Mouse (Mus musculus) embryonic facial prominence, embryonic 10.5 days (tissue): ENCODE measurements around the gene Phf24. TPM values are rescaled to one million over a fixed set of nuclear protein-coding genes. Genes with fewer than 3 reads are reported as not detected.

Experiments
- DNase-seq: peaks from one replicate; pipeline ENCODE4 v3.0.0-alpha.2; 2017; ENCODE audit warnings: low spot score
- H3K27ac ChIP-seq: fragments of 300-500 bp; sonication (generic); replicated peaks from 2 replicates; pipeline ENCODE4 v1.5.1; 2016; ENCODE audit warnings: mild to moderate bottlenecking
- H3K27me3 ChIP-seq: fragments of 300-500 bp; sonication (generic); replicated peaks from 2 replicates; pipeline ENCODE4 v1.6.1; 2016; ENCODE audit warnings: low read depth, mild to moderate bottlenecking; ENCODE audit not compliant: poor library complexity, severe bottlenecking
- H3K36me3 ChIP-seq: fragments of 300-500 bp; sonication (generic); replicated peaks from 2 replicates; pipeline ENCODE4 v1.6.1; 2016; ENCODE audit warnings: mild to moderate bottlenecking, moderate library complexity
- H3K4me1 ChIP-seq: fragments of 300-500 bp; sonication (generic); 2 replicates; pipeline ENCODE4 v1.6.1; 2016
- H3K4me3 ChIP-seq: fragments of 300-500 bp; sonication (generic); 2 replicates; pipeline ENCODE4 v1.5.1; 2016; ENCODE audit warnings: mild to moderate bottlenecking, moderate library complexity
- H3K9me3 ChIP-seq: fragments of 300-500 bp; sonication (generic); 2 replicates; pipeline ENCODE4 v1.6.1; 2016; ENCODE audit warnings: mild to moderate bottlenecking
- WGBS: fragments of 180-500 bp; shearing (Covaris S2); methylation state at CpG from one replicate; pipeline ENCODE4 v1.1.7; 2016; 5-methylcytosine and 5-hydroxymethylcytosine counted together
- polyA plus RNA-seq: library from polyadenylated mRNA; unstranded; fragments of >200 nt; fragmentation: Nextera tagmentation; extraction: Ambion mirVana; gene quantifications from 2 replicates; pipeline ENCODE4 v1.2.1, GENCODE M21; 2016

Gene Phf24
- polyA plus RNA-seq, 1 experiment from 2014 or later, result 0.44 TPM

DNA sequence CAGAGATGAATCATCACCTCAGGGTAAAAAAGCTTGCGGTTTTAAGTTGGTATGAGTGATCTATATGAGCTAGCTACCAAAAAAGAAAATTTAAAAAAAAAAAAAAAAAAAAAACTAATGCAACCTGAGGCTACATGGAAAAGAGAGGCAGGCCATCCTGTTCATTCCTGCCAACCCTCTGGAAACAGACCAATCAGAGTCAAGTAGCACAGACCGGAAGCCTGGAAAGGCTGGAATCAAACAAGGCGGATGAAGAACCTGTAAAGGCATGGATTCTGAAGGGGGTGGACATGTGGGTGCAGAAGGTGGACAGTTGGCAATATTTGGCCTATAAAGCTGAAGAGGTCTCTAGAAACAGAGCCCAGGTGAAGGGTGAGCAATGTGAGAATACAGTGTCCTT is 29.0 kb downstream of the Phf24 start:
- Histone ChIP-seq H3K27ac (no peak overlapping the region), H3K4me3 (no peak overlapping the region), H3K36me3 (no peaks in the 10 kb centered on the region), H3K27me3 (peaks cover 30% of the 10 kb centered on the region), H3K4me1 (peaks cover 30% of the 10 kb centered on the region), H3K9me3 (no peaks in the 10 kb centered on the region)
- 88% methylated on average over 3 of the region's 3 CpGs for WGBS
- no peak for DNase-seq

DNA sequence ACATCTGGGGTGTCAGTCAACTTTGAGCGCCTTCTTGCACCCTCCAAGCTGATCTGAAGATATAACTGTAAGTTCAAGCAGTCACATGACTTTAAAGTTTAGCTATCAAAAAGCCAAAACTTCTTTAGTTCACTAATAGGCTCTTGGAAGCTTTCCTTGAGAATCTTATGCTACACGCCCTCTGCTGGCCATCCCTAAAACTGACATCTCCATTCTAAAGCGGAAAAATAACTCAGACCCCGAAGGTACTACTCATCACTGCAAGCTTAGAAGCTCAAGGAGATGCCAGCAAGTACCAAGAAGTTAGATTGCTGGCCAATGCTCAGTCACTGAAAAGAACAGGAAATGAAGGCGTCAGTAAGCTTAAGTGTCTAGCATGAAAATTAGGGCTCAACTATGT is 29.5 kb downstream of the Phf24 start:
- Histone ChIP-seq H3K27me3 (peaks cover 30% of the 10 kb centered on the region), H3K9me3 (no peaks in the 10 kb centered on the region), H3K4me1 (peaks cover 35% of the 10 kb centered on the region), H3K4me3 (no peak overlapping the region), H3K36me3 (no peaks in the 10 kb centered on the region), H3K27ac (no peak overlapping the region)
- WGBS, result 11% methylated on average over 5 of the region's 5 CpGs
- peak; percentile 64 for DNase-seq

DNA sequence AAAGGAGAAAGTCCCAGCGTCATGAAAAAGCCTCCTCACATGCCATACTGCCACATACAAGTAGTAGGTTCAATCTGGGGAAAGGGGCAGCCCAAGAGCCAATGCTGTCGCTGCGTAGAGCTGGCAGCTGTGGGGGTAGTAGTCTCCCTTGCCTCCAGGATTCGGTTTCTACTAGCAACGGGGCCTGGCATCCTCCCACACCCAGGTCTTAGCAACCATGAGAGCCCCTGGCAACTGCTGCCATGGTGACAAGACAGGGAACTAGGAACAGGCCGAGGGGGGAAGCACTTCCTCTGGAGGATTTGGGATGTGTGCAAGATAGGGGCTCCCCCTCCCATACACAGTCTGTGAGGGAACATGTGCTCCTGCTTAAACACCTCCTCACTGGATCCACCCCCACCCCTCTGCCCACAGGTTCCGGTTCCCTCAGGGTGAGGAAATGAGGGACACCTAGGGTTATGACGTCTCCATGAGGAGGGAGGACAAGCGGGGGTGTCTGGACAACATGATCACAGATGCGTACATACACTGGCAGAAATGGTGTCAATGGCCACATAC is 30.4 kb downstream of the Phf24 start:
- H3K9me3 ChIP-seq, result no peaks in the 10 kb centered on the region
- peak; percentile 42 for DNase-seq
- H3K27ac ChIP-seq, result no peak overlapping the region
- peaks cover 44% of the 10 kb centered on the region for H3K4me1 ChIP-seq
- 46% methylated on average over 10 of the region's 10 CpGs for WGBS
- no peaks in the 10 kb centered on the region for H3K36me3 ChIP-seq
- no peak overlapping the region for H3K4me3 ChIP-seq
- peaks cover 36% of the 10 kb centered on the region for H3K27me3 ChIP-seq

DNA sequence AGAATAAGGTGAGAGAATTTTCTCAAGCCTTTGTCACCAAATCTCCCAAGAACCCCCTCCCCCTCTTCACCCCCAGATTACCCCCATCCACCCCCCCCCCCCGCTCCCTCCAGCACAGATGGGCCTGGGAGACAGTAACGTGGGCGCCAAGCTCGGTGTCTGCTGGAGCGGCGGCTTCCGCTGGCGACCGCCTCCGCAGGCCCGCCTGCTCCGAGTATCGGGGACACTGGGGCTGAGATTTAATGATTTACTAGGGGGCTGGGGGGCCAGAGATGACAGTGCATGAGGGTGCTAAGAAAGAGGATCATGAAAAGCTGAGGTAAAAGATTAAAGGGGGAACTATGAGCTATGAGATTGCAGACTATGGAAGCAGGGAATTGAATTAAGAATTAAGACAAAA is 32.1 kb downstream of the Phf24 start:
- 53% methylated on average over 13 of the region's 13 CpGs for WGBS
- H3K27ac ChIP-seq, result 0 out of 2 replicates have a peak overlapping the region, but pooled peaks have one; percentile 2
- H3K4me1 ChIP-seq, result peaks cover 61% of the 10 kb centered on the region
- H3K9me3 ChIP-seq, result no peaks in the 10 kb centered on the region
- H3K36me3 ChIP-seq, result peaks cover 6% of the 10 kb centered on the region; the same call in 1 of the 2 replicates
- peak overlapping the region; percentile 82; the same call in 1 of the 2 replicates for H3K4me3 ChIP-seq
- peaks cover 36% of the 10 kb centered on the region for H3K27me3 ChIP-seq
- DNase-seq, result no peak

DNA sequence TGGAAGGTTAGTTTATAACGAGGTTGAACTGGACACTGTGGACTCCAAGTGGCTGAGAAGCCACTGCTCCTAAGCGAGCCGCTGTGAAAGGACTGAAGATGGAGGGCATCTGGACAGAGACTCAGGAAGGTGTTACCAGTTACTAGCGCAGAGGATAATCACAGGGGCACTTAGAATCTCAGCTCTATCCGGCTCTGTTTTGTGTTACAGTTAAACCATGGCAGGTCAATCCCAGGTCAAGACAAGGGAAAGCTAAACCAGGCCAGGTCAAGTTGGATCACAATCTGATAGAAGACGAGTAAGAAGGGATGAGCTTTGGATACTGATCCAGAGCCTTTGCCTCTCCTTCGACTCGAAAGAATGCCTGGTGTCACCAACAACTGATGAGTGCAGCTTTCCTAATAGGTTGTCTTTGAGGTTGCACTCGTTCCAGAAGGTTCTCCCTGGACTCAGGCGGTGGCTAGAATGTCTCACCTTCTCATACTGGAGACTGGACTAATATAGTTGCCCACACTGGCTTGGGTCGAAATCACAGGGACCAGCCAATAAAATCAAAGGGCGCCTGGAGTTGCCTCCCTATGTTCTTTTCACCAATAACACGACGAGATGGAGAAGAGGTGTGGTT is 32.7 kb downstream of the Phf24 start:
- peaks cover 10% of the 10 kb centered on the region; the same call in 1 of the 2 replicates for H3K36me3 ChIP-seq
- H3K9me3 ChIP-seq, result no peaks in the 10 kb centered on the region
- peaks cover 36% of the 10 kb centered on the region for H3K27me3 ChIP-seq
- no peak for DNase-seq
- peaks cover 67% of the 10 kb centered on the region for H3K4me1 ChIP-seq
- H3K4me3 ChIP-seq, result peak overlapping the region; percentile 82
- peak overlapping the region; percentile 51; the same call in 1 of the 2 replicates for H3K27ac ChIP-seq
- WGBS, result 14% methylated on average over 14 of the region's 14 CpGs

DNA sequence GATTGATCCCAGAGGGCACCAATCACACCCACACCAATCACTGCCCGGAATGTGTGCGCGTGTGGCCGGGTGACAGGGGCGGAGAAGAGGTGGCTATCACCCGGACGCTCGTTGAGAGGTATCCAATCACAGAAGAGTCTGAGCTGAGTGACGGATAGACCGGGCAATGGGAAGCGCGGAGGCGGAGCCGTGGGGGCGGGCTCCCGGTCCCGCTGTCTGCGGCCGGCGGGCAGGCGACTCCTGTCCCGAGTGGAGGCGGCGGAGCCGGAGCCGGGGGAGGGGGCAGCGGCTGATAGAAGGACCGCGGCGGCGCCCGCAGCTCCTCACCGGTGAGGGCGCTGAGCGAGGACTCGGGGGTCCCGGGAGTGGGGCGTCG is 33.2 kb downstream of the Phf24 start, which contains the start of gene Dnajb5:
Dnajb5 (plus strand) TSS at position 139 of the 376 bp plus-strand sequence.
- Histone ChIP-seq H3K4me1 (peaks cover 71% of the 10 kb centered on the region), H3K27ac (peak within 1 kb of the TSS; percentile 96), H3K27me3 (peaks cover 36% of the 10 kb centered on the region), H3K36me3 (peaks cover 10% of the 10 kb centered on the region; the same call in 1 of the 2 replicates), H3K4me3 (peak within 1 kb of the TSS; percentile 82), H3K9me3 (no peaks in the 10 kb centered on the region)
- WGBS, result under 1% methylated on average over 39 of the region's 39 CpGs
- peak; percentile 97 for DNase-seq

DNA sequence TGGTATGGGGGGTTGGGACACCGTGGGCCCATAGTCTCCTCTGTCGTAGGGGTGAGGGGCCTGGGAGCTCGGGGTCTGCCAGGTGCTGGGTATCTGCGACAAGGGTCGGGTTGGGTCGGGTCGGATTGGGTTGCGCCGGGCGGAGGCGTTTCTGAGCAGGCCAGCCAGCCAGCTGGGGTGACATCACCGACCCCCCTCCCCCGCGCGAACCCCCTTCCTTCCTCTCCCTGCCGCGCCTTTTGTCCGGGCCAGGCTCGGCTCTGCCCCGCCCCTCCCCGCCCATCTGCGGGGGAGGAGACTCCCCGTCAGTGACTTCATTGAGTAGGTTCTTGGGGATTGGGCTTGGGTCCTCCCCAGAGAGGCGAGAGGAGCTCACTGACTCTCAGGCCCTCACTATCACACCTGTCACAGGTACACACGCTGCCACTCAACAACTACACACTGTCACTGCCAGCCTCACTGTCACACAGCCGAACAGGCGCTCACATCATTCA is 33.7 kb downstream of the Phf24 start:
- Histone ChIP-seq H3K27ac (peak overlapping the region; percentile 96), H3K4me3 (peak overlapping the region; percentile 82), H3K4me1 (peaks cover 71% of the 10 kb centered on the region), H3K9me3 (no peaks in the 10 kb centered on the region), H3K27me3 (peaks cover 36% of the 10 kb centered on the region), H3K36me3 (peaks cover 11% of the 10 kb centered on the region; the same call in 1 of the 2 replicates)
- peak; percentile 93 for DNase-seq
- under 1% methylated on average over 18 of the region's 27 CpGs for WGBS

DNA sequence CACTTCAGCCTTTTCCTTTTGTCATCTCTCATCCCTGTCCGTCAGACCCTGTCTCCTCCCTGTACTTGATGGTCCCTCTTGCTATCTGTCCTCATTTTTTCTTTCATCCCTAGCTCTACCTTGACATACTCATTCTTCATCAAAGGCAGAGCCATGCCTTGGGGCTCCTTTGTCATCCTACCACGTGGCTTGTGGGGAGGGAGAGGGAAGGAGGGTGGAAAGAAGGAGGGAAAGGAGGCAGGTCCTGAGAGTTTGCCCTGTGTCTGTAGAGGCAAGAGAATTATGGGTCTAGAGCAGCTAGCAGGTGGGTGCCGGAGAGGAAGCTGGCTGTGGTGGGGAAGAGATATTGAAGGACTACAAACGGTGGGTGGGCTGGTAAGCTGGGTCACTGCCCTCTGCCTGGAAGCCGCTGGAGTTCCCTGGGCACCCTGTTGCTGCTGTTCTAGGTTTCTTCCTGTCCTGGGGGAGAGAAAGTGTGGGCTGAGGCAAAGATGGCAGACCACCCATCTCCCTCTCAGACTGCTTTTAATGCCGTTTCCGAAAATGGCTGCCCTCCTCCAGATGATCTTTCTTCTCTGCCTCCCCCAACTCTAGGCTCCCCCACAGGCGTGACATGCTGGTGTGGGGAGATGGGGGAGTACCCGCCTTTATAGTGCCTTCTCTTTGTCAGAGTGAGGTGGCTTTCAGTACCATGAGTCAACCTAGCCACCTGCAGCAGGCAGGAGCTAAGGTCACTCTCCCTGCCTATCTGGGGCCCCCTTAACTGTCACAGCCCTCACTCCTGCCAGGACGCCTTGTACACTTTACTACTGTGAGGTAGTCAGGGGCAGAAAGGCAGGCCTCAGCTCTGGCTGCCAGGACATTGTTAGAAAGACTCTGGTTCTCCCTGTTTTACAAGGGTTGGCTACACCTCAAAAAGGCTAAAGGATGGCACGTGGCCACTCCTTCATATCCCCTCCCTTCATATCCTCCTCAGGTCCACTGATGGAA is 35.0 kb downstream of the Phf24 start:
- Histone ChIP-seq H3K27me3 (peaks cover 31% of the 10 kb centered on the region), H3K27ac (no peak overlapping the region), H3K9me3 (no peaks in the 10 kb centered on the region), H3K36me3 (peaks cover 22% of the 10 kb centered on the region), H3K4me1 (peaks cover 66% of the 10 kb centered on the region), H3K4me3 (peak overlapping the region; percentile 82)
- no peak for DNase-seq
- WGBS, result 65% methylated on average over 11 of the region's 11 CpGs

DNA sequence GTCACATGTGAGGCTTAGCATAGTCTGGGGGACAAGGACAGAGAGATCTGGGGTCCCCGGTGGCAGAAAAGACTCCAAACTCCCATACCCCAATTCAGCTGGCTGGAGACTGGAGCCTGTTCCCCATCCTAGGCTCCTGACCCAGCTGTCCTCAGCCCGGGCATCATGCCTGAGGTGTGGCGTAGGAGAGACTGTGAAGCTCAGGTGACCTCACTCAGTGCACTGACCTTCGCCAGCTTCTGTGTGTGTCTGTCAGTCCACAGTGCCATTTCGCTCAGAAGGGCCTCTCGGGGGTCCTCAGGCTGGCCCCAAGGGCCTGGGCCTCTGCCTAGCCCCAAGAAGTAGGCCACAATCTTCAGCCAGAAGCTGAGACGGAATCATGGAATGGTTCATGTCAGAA is 36.1 kb downstream of the Phf24 start:
- no peak for DNase-seq
- WGBS, result 84% methylated on average over 7 of the region's 7 CpGs
- no peak overlapping the region for H3K4me3 ChIP-seq
- H3K36me3 ChIP-seq, result peaks cover 33% of the 10 kb centered on the region
- peaks cover 57% of the 10 kb centered on the region for H3K4me1 ChIP-seq
- 0 out of 2 replicates have a peak overlapping the region, but pooled peaks have one; percentile 14 for H3K27ac ChIP-seq
- H3K27me3 ChIP-seq, result peaks cover 21% of the 10 kb centered on the region
- no peaks in the 10 kb centered on the region for H3K9me3 ChIP-seq

DNA sequence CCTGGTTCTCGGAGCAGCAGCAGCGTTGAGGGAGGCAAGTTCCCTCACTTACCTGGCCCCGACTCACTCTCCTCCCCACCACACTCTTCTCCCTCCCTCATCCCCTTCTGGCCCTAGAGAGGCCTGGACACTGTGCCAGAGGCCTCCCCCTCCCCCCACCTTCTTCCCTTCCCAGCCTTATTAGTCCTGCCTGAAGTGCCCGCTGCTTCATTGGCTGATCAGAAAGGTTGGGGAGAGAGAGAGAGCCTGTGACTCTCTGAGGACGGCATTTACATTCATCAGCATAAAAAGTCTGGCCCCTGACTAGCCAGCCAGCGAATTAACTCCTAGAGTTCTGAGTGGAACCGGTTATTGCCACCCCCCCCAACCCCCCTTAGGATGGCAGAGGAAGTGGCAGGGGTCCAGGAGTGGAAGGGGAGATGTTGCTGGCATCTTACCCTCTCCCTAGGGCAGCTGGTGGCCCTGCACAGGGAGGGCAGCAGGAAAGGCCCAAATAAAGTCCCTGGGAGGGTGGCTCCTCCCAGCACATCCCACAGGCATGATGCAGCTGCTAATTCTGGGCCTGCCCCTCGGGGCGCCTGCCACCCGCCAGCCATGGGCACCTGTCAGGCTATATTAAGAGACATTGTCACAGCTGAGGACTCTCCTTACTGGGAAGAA is 37.1 kb downstream of the Phf24 start:
- WGBS, result 21% methylated on average over 10 of the region's 10 CpGs
- peak; percentile 19 for DNase-seq

DNA sequence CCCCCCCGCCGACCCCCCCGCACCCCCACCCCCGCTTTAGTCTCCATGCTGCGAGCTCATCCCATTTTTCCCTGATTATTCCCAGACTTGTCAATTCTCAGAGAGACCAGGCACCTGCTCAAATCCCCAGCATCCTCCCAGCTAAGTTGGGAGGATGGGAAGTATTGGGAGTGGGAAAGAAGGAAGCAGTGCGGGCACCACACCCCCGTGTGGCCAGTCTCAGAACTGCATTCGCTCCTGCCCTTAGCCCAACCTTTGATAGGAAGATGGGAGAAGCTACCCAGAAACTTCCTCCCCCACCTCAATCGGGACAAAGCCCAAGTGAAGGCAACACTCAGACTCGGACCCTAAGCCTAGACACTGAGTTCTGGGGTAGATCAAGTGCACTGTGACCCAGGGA is 37.8 kb downstream of the Phf24 start:
- H3K9me3 ChIP-seq, result no peaks in the 10 kb centered on the region
- 0 out of 2 replicates have a peak, but pooled peaks cover 6% of the 10 kb centered on the region for H3K27me3 ChIP-seq
- WGBS, result 8% methylated on average over 10 of the region's 10 CpGs
- peaks cover 41% of the 10 kb centered on the region for H3K36me3 ChIP-seq
- H3K4me3 ChIP-seq, result no peak overlapping the region
- H3K4me1 ChIP-seq, result peaks cover 48% of the 10 kb centered on the region
- DNase-seq, result peak; percentile 80
- no peak overlapping the region for H3K27ac ChIP-seq

More for the DNA sequence above, 37.1 kb downstream of the Phf24 start:
- Histone ChIP-seq H3K27ac (peak overlapping the region; percentile 30; the same call in 1 of the 2 replicates), H3K4me1 (peaks cover 55% of the 10 kb centered on the region), H3K4me3 (peak overlapping the region; percentile 18; the same call in 1 of the 2 replicates), H3K9me3 (no peaks in the 10 kb centered on the region), H3K36me3 (peaks cover 41% of the 10 kb centered on the region), H3K27me3 (peaks cover 11% of the 10 kb centered on the region)
